Mouse (Mus musculus) limb, embryonic 14.5 days (tissue): ENCODE data around the gene Gm10645. TPM values are rescaled to one million over a fixed set of nuclear protein-coding genes. Genes with fewer than 3 reads are reported as not detected.

Experiments
- ATAC-seq: fragments of 200-750 bp; cut with Nextera tagmentation; 2 replicates; pipeline ENCODE4 v1.8.0; 2017; ENCODE audit warnings: low read depth, moderate number of reproducible peaks, moderate TSS enrichment; ENCODE audit not compliant: low FRiP score
- DNase-seq: peaks from one replicate; pipeline ENCODE4 v3.0.0-alpha.2; 2015; ENCODE audit warnings: low spot score
- H3K27ac ChIP-seq: fragments of 300-500 bp; sonication (generic); replicated peaks from 2 replicates; pipeline ENCODE4 v1.5.1; 2014; ENCODE audit warnings: low read depth, mild to moderate bottlenecking, low read length, moderate library complexity, mixed read lengths
- H3K27me3 ChIP-seq: fragments of 300-500 bp; sonication (generic); 2 replicates; pipeline ENCODE4 v1.6.1; 2014; ENCODE audit warnings: low read length, mixed read lengths; ENCODE audit not compliant: control insufficient read depth, insufficient read depth
- H3K36me3 ChIP-seq: fragments of 300-500 bp; sonication (generic); 2 replicates; pipeline ENCODE4 v1.6.1; 2014; ENCODE audit warnings: mild to moderate bottlenecking, low read length, moderate library complexity, mixed read lengths; ENCODE audit not compliant: control insufficient read depth, insufficient read depth
- H3K4me1 ChIP-seq: fragments of 300-500 bp; sonication (generic); 2 replicates; pipeline ENCODE4 v1.6.1; 2014; ENCODE audit warnings: antibody characterized with exemption, low read length, mixed read lengths; ENCODE audit not compliant: control insufficient read depth, insufficient read depth
- H3K4me2 ChIP-seq: fragments of 300-500 bp; sonication (generic); replicated peaks from 2 replicates; pipeline ENCODE4 v1.6.1; 2014; ENCODE audit warnings: low read depth, mild to moderate bottlenecking, low read length, moderate library complexity; ENCODE audit not compliant: severe bottlenecking
- H3K4me3 ChIP-seq: fragments of 300-500 bp; sonication (generic); replicated peaks from 2 replicates; pipeline ENCODE4 v1.5.1; 2014; ENCODE audit warnings: low read length
- H3K9ac ChIP-seq: fragments of 300-500 bp; sonication (generic); 2 replicates; pipeline ENCODE4 v1.6.1; 2014; ENCODE audit warnings: mild to moderate bottlenecking, low read depth, low read length, moderate library complexity; ENCODE audit not compliant: severe bottlenecking
- H3K9me3 ChIP-seq: fragments of 300-500 bp; sonication (generic); 2 replicates; pipeline ENCODE4 v1.6.1; 2016; ENCODE audit warnings: low read length; ENCODE audit not compliant: control insufficient read depth
- POLR2A ChIP-seq: fragments of 200-500 bp; IDR thresholded peaks from 2 replicates; pipeline ENCODE4 v1.8.0; 2012; ENCODE audit warnings: inconsistent platforms, mild to moderate bottlenecking, moderate library complexity, borderline replicate concordance; ENCODE audit not compliant: insufficient read depth, insufficient read length; ENCODE audit errors: extremely low read depth
- WGBS: fragments of 180-500 bp; shearing (Covaris S2); extraction: QIAGEN DNeasy Blood & Tissue Kit; methylation state at CpG from one replicate; pipeline ENCODE4 v1.1.7; 2014; 5-methylcytosine and 5-hydroxymethylcytosine counted together
- polyA plus RNA-seq, 2 experiments: library from polyadenylated mRNA; depleted of rRNA in 1 of 2; stranded (reverse) in 1 of 2; unstranded in 1 of 2; fragments of >200 nt; fragmentation: Nextera tagmentation in 1 of 2; extraction: Ambion mirVana in 1 of 2; gene quantifications; 2 replicates each; pipeline versions ENCODE4 v1.2.1 to v1.2.3; 2012 to 2014

Gm10645 gene
- polyA plus RNA-seq (2012; rRNA removed) (0.67 and 0.84 TPM in 2 replicates), polyA plus RNA-seq (2014; fragmentation: Nextera tagmentation; extraction: Ambion mirVana) (1.2 and 1.9 TPM in 2 replicates)

GRCm38 (mm10) chr8:83165931-83166867 lies at the start of gene Gm10645:
TSS of gene Gm10645 (minus strand) at chr8:83166170.
- Histone ChIP-seq H3K4me3 (peak within 1 kb of the TSS; percentile 62), H3K9me3 (no peaks in the 10 kb centered on the region), H3K4me1 (0 out of 2 replicates have a peak, but pooled peaks cover 4% of the 10 kb centered on the region), H3K4me2 (peak within 1 kb of the TSS; percentile 89), H3K9ac (peak within 1 kb of the TSS; percentile 72), H3K36me3 (no peaks in the 10 kb centered on the region), H3K27me3 (no peaks in the 10 kb centered on the region), H3K27ac (peak within 1 kb of the TSS; percentile 48)
- TF ChIP-seq POLR2A, result no peak
- peak; percentile 55 for ATAC-seq
- no peak for DNase-seq
- 3% methylated on average over 48 of the region's 54 CpGs for WGBS

- Histone ChIP-seq H3K9me3 (no peaks in the 10 kb centered on the region), H3K9ac (no peak overlapping the region), H3K36me3 (no peaks in the 10 kb centered on the region), H3K4me2 (no peak overlapping the region), H3K27ac (no peak overlapping the region), H3K4me1 (no peaks in the 10 kb centered on the region), H3K4me3 (no peak overlapping the region), H3K27me3 (no peaks in the 10 kb centered on the region)
- WGBS, result 64% methylated on average over 5 of the region's 5 CpGs
- ATAC-seq (no peak), DNase-seq (no peak)
- no peak for TF ChIP-seq POLR2A
Observed at GRCm38 (mm10) chr8:83215065-83215464, 49.1 kb upstream of the Gm10645 start.

- Histone ChIP-seq H3K4me3 (no peak overlapping the region), H3K9ac (no peak overlapping the region), H3K27me3 (no peaks in the 10 kb centered on the region), H3K4me2 (no peak overlapping the region), H3K36me3 (no peaks in the 10 kb centered on the region), H3K9me3 (no peaks in the 10 kb centered on the region), H3K27ac (no peak overlapping the region), H3K4me1 (no peaks in the 10 kb centered on the region)
- WGBS, result 85% methylated on average over 7 of the region's 7 CpGs
- TF ChIP-seq POLR2A, result no peak
- DNase-seq (no peak), ATAC-seq (no peak)
Observed at GRCm38 (mm10) chr8:83210676-83211075, 44.7 kb upstream of the Gm10645 start.

- no peaks in the 10 kb centered on the region for H3K4me1 ChIP-seq
- TF ChIP-seq POLR2A, result no peak
- WGBS, result 62% methylated on average over 4 of the region's 4 CpGs
- no peak overlapping the region for H3K9ac ChIP-seq
- no peaks in the 10 kb centered on the region for H3K36me3 ChIP-seq
- no peaks in the 10 kb centered on the region for H3K9me3 ChIP-seq
- no peaks in the 10 kb centered on the region for H3K27me3 ChIP-seq
- no peak for ATAC-seq
- DNase-seq, result no peak
- H3K4me2 ChIP-seq, result no peak overlapping the region
- no peak overlapping the region for H3K4me3 ChIP-seq
- H3K27ac ChIP-seq, result no peak overlapping the region
Observed at GRCm38 (mm10) chr8:83209581-83209980, 43.6 kb upstream of the Gm10645 start.

- Histone ChIP-seq H3K4me1 (no peaks in the 10 kb centered on the region), H3K27me3 (no peaks in the 10 kb centered on the region), H3K27ac (no peak overlapping the region), H3K9ac (no peak overlapping the region), H3K36me3 (no peaks in the 10 kb centered on the region), H3K9me3 (no peaks in the 10 kb centered on the region), H3K4me2 (no peak overlapping the region), H3K4me3 (no peak overlapping the region)
- DNase-seq (no peak), ATAC-seq (no peak)
- 84% methylated on average over 7 of the region's 7 CpGs for WGBS
- no peak for TF ChIP-seq POLR2A
Observed at GRCm38 (mm10) chr8:83205907-83206306, 39.9 kb upstream of the Gm10645 start.
